ENCODE assay signal across 10 mouse cellular contexts in the genomic region with DNA sequence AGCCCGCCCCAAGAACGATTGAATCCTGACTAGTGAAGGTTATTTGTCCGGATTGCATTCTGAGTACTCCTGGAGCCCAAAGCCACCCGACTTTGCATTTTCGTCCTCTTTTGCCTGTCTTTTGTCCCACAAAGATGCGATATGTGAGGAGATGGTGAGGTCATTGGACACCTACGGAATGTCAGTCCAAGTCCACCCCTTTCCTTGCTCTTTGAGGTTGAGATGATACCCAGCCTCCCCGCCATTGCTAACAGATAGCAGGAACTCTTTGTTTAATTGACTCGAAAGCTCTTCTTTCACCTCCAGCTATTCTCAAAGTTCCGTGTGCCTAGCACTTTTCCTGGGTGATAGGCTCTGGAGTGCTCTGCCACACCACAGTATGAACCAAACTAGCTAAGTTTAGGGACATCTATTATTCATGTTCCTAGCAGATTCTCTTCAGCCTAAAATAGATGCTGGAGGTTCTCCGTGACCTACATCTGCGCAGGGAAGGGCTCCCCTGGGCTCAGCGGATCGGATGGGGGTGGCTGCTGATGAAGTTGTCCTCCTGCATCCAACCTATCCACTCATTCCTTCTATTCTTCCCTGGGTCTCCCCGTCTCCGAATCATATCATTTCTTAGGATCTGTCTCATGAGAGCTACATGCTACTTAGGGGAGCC. TPM values are rescaled to one million over a fixed set of nuclear protein-coding genes. Genes with fewer than 3 reads are reported as not detected.
DNase-seq lines count a peak whose midpoint lies in the region; ATAC-seq and TF ChIP-seq lines count a peak whose summit lies in the region.
"Had no signal": no experiment of that assay in that cellular context is flagged by ENCODE, and none has a peak within 500 bp of the region (broad histone marks: within the 10 kb centered on the region; RNA-seq: fewer than 3 reads in every experiment).

No protein-coding gene starts in this region.

- H3K9ac ChIP-seq in kidney, embryonic 14.5 days (ENCODE audit: low read depth, low read length) = no peak overlapping the region
- peak overlapping the region; percentile 76 for H3K9ac ChIP-seq in hindbrain, embryonic 13.5 days
- H3K9ac ChIP-seq in neural tube, embryonic 11.5 days (ENCODE audit: low read length) = peak overlapping the region; percentile 53
- no peak overlapping the region for H3K9ac ChIP-seq in liver, postnatal 0 days (replicated peaks)

- ATAC-seq in kidney, embryonic 14.5 days (ENCODE audit: low FRiP score, low TSS enrichment) = no peak
- no peak for ATAC-seq in hindbrain, embryonic 13.5 days (ENCODE audit: low FRiP score)
- no peak for ATAC-seq in neural tube, embryonic 11.5 days (ENCODE audit: insufficient read depth, low FRiP score, low TSS enrichment)
- ATAC-seq in megakaryocyte progenitor cell, adult 5-6 weeks (replicated peaks; ENCODE audit: poor library complexity) = no peak
- ATAC-seq in liver, postnatal 0 days = no peak

- H3K27me3 ChIP-seq in kidney, embryonic 14.5 days (ENCODE audit: control insufficient read depth, insufficient read depth, low read length) = peaks cover 71% of the 10 kb centered on the region
- peaks cover 76% of the 10 kb centered on the region for H3K27me3 ChIP-seq in hindbrain, embryonic 13.5 days
- peaks cover 61% of the 10 kb centered on the region for H3K27me3 ChIP-seq in neural tube, embryonic 11.5 days (ENCODE audit: control insufficient read depth, insufficient read depth, low read length)
- H3K27me3 ChIP-seq in liver, postnatal 0 days (ENCODE audit: insufficient read depth, low read length) = peaks cover 57% of the 10 kb centered on the region

- WGBS in kidney, embryonic 14.5 days = under 1% methylated on average over 16 of the region's 16 CpGs
- WGBS in hindbrain, embryonic 13.5 days = 2% methylated on average over 16 of the region's 16 CpGs
- under 1% methylated on average over 16 of the region's 16 CpGs for WGBS in neural tube, embryonic 11.5 days
- WGBS in liver, postnatal 0 days (ENCODE audit: insufficient replicate concordance) = 2% methylated on average over 16 of the region's 16 CpGs

- TF ChIP-seq CTCF in liver, postnatal 0 days (IDR thresholded peaks at IDR 0.05; ENCODE audit: low read depth) = no peak

- H3K4me1 ChIP-seq in kidney, embryonic 14.5 days (ENCODE audit: control insufficient read depth, insufficient read depth, low read length) = 0 out of 2 replicates have a peak, but pooled peaks cover 8% of the 10 kb centered on the region
- H3K4me1 ChIP-seq in hindbrain, embryonic 13.5 days (replicated peaks) = peaks cover 54% of the 10 kb centered on the region
- H3K4me1 ChIP-seq in neural tube, embryonic 11.5 days (ENCODE audit: control insufficient read depth, insufficient read depth, low read length) = 0 out of 2 replicates have a peak, but pooled peaks cover 15% of the 10 kb centered on the region
- no peaks in the 10 kb centered on the region for H3K4me1 ChIP-seq in liver, postnatal 0 days (ENCODE audit: insufficient read depth)

- no peaks in the 10 kb centered on the region for H3K36me3 ChIP-seq in kidney, embryonic 14.5 days (ENCODE audit: control insufficient read depth, insufficient read depth, low read length)
- no peaks in the 10 kb centered on the region for H3K36me3 ChIP-seq in hindbrain, embryonic 13.5 days
- no peaks in the 10 kb centered on the region for H3K36me3 ChIP-seq in neural tube, embryonic 11.5 days (ENCODE audit: control insufficient read depth, insufficient read depth, low read length)
- no peaks in the 10 kb centered on the region for H3K36me3 ChIP-seq in liver, postnatal 0 days (replicated peaks; ENCODE audit: insufficient read depth, low read length)

- DNase-seq in kidney, adult 18-20 months = no peak
- DNase-seq in embryo, embryonic 11 days = peak; percentile 8
- DNase-seq in neural tube, embryonic 11.5 days (ENCODE audit: low spot score) = peak; percentile 32
- DNase-seq in spleen, postnatal 10 days (ENCODE audit: low spot score in 2 of 2) = no peak
- DNase-seq in liver, postnatal 0 days = no peak
- DNase-seq: cerebellum, adult 18-20 months had no signal

- no peaks in the 10 kb centered on the region for H3K9me3 ChIP-seq in kidney, embryonic 14.5 days (ENCODE audit: control insufficient read depth, low read length)
- no peaks in the 10 kb centered on the region for H3K9me3 ChIP-seq in hindbrain, embryonic 13.5 days
- H3K9me3 ChIP-seq in neural tube, embryonic 11.5 days (ENCODE audit: control insufficient read depth, low read length) = no peaks in the 10 kb centered on the region
- H3K9me3 ChIP-seq in liver, postnatal 0 days (ENCODE audit: low read length) = no peaks in the 10 kb centered on the region

- TF ChIP-seq EP300 in liver, postnatal 0 days (IDR thresholded peaks at IDR 0.05; ENCODE audit: low read depth) = no peak

- 0 out of 2 replicates have a peak overlapping the region, but pooled peaks have one; percentile 30 for H3K4me3 ChIP-seq in kidney, embryonic 14.5 days (ENCODE audit: low read length)
- peak overlapping the region; percentile 46 for H3K4me3 ChIP-seq in hindbrain, embryonic 13.5 days
- peak overlapping the region; percentile 33 for H3K4me3 ChIP-seq in neural tube, embryonic 11.5 days (ENCODE audit: low read depth, low read length)
- no peak overlapping the region for H3K4me3 ChIP-seq in liver, postnatal 0 days (ENCODE audit: low read depth, low read length)

- H3K4me2 ChIP-seq in kidney, embryonic 14.5 days (replicated peaks; ENCODE audit: low read depth, low read length) = no peak overlapping the region
- H3K4me2 ChIP-seq in hindbrain, embryonic 13.5 days = peak overlapping the region; percentile 73
- peak overlapping the region; percentile 57 for H3K4me2 ChIP-seq in neural tube, embryonic 11.5 days (ENCODE audit: low read depth)
- no peak overlapping the region for H3K4me2 ChIP-seq in liver, postnatal 0 days (ENCODE audit: low read depth, low read length)

- H3K27ac ChIP-seq in kidney, embryonic 14.5 days (ENCODE audit: low read depth, low read length) = no peak overlapping the region
- H3K27ac ChIP-seq in hindbrain, embryonic 13.5 days = peak overlapping the region; percentile 92
- H3K27ac ChIP-seq in neural tube, embryonic 11.5 days (ENCODE audit: low read depth, low read length) = no peak overlapping the region
- H3K27ac ChIP-seq in liver, postnatal 0 days (ENCODE audit: low read depth) = no peak overlapping the region

RNA-seq across cellular contexts. Expression of a gene that starts 2.6 kb away (rescaled TPM):
- 0.13 TPM in 1 of 2 replicates, not detected in the other for polyA plus RNA-seq in kidney, embryonic 14.5 days (2014; fragmentation: Nextera tagmentation; extraction: Ambion mirVana)
- 27.2 and 27.7 TPM in 2 replicates for polyA plus RNA-seq in hindbrain, embryonic 13.5 days (2015; fragmentation: Nextera tagmentation; extraction: Ambion mirVana)
- polyA plus RNA-seq in neural tube, embryonic 11.5 days (2014; fragmentation: Nextera tagmentation; extraction: Ambion mirVana) = 17.8 and 20.6 TPM in 2 replicates
- total RNA-seq in megakaryocyte progenitor cell, adult 5-6 weeks (2015) = not detected in 2 replicates
- total RNA-seq in megakaryocyte progenitor cell, adult 5-6 weeks (2017) = not detected in 2 replicates
- polyA plus RNA-seq in liver, postnatal 0 days (2015; fragmentation: Nextera tagmentation; extraction: Ambion mirVana) = not detected in 2 replicates
- polyA plus RNA-seq: heart, postnatal 0 days had no signal

Comparison
In these comparisons a context has a peak if more than half of its experiments do, and no peak if none do; other contexts are left out.
1. H3K4me2 ChIP-seq: peak in hindbrain, embryonic 13.5 days (single experiment) and neural tube, embryonic 11.5 days (single experiment); none in kidney, embryonic 14.5 days (single experiment) and liver, postnatal 0 days (single experiment).
2. H3K9ac ChIP-seq: peak in hindbrain, embryonic 13.5 days (single experiment) and neural tube, embryonic 11.5 days (single experiment); none in kidney, embryonic 14.5 days (single experiment) and liver, postnatal 0 days (single experiment).
3. DNase-seq: peak in embryo, embryonic 11 days (single experiment) and neural tube, embryonic 11.5 days (single experiment); none in kidney, adult 18-20 months (single experiment), spleen, postnatal 10 days (0 of 2) and liver, postnatal 0 days (single experiment).
4. RNA of a gene that starts 2.6 kb away (polyA plus RNA-seq): 27.2 to 27.7 TPM in hindbrain, embryonic 13.5 days and 17.8 to 20.6 TPM in neural tube, embryonic 11.5 days; 0.13 TPM in kidney, embryonic 14.5 days and not detected in liver, postnatal 0 days; every median in the first group is over 10 times any median in the second.